Mouse (Mus musculus) macrophage (primary cell): ENCODE measurements around the gene Mrpl38. TPM values are rescaled to one million over a fixed set of nuclear protein-coding genes. Genes with fewer than 3 reads are reported as not detected.
"Not testable (repeated sequence)": the region's sequence is repeated elsewhere in the genome, so short reads cannot be mapped to it uniquely, and the experiment has no call there.

Source experiments
- H3K27ac ChIP-seq: fragments of 350-480 bp; formaldehyde crosslinking; 2 replicates; pipeline ENCODE4 v1.9.0; 2021
- H3K36me3 ChIP-seq: fragments of 350-480 bp; formaldehyde crosslinking; 2 replicates; pipeline ENCODE4 v1.9.0; 2021; ENCODE audit errors: inconsistent target
- H3K4me3 ChIP-seq: fragments of 350-480 bp; formaldehyde crosslinking; 2 replicates; pipeline ENCODE4 v1.9.0; 2021; ENCODE audit errors: inconsistent target
- H3K79me2 ChIP-seq: fragments of 350-480 bp; formaldehyde crosslinking; 2 replicates; pipeline ENCODE4 v1.9.0; 2021; ENCODE audit errors: inconsistent target
- WGBS: methylation state at CpG from one replicate; pipeline ENCODE4 v1.1.7; 2026; ENCODE audit warnings: inconsistent platforms; ENCODE audit not compliant: missing documents; 5-methylcytosine and 5-hydroxymethylcytosine counted together
- polyA plus RNA-seq: library from polyadenylated mRNA; stranded (reverse); fragments of 250-400 nt; gene quantifications from 3 replicates; pipeline ENCODE4 v1.2.4, GENCODE M21; 2018; ENCODE audit warnings: inconsistent platforms

Gene Mrpl38
- polyA plus RNA-seq, 1 experiment from 2014 or later = 13.6 TPM

DNA sequence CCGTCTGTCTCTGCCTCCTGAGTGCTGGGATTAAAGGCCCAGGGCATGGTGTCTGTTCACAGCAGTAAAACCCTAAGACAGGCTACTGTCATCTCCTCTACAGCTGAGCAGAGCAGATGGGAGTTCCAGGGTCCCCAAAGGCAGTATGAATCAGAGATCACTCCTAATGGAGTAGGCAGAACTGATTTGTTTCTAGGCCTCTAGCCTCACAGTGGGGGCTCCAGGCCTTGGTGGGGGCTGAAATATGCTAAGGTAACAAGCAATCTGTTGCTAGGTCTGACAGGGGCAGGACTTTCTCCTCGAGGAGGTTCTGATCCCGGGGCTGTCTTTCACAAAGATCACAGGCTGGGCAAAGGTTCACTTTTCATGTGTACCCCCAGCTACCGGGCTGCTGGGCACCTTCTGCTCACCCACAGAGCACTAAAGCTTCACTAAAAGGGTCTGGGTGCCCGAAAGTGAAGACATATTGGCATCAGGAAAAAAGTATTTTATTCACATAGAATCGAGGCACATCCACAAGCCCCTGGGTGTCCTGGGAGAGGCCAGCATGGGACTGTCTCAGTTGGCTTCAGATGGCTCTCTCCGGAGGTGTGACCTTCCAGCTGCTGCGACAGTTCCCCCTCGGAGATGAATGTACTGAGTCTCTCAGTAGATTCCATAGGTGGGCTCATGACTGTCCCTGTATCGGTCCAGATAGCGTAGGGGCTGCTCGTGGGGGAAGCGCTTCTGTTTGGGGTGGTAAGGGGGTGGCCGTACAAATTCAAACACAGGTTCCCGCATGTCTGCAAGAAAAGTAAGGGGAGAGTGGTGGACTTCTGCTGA is 7.1 kb downstream of the Mrpl38 start:
- Histone ChIP-seq H3K27ac (peak overlapping the region; percentile 89), H3K4me3 (peak overlapping the region; percentile 54), H3K36me3 (peaks cover 21% of the 10 kb centered on the region), H3K79me2 (peaks cover 18% of the 10 kb centered on the region)
- 84% methylated on average over 15 of the region's 15 CpGs for WGBS

DNA sequence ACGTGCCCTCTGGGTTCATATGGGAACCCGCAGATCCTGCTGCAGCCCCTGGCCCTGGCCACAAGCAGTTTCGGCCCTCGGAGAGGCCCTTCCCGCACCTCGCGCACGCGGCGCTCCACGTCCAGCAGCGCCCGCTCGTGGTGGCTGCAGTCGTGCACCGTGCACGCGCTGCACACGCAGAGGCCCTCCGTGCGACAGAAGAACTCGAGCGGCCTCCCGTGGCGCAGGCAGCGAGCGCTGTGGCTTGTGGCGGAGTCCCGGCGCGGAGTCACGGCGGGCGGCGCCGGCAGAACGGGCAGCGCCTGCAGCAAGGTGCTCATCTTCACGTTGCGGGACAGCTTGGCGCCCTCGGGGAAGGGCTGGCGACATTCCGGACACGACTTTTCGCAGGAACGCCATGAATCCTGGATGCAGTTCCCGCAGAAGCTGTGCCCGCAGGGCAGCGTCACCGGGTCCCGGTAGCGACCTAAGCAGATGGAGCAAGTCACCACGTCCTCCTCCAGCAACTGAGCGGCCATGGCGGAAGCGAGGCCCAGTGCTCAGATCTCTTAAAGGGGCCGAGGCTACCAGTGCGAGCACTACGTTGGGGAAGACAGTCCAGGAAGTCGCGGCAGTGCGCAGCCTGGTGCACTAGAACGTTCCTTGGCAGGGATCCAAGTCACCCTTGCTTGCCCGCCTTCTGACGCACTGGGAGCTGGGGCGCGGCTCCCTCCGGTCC is 8.0 kb downstream of the Mrpl38 start, which contains the start of gene Trim65:
Gene Trim65 (minus strand): TSS at position 641 of the 718 bp plus-strand sequence.
- peak within 1 kb of the TSS; percentile 89 for H3K27ac ChIP-seq
- H3K36me3 ChIP-seq = peaks cover 30% of the 10 kb centered on the region
- H3K4me3 ChIP-seq = peak within 1 kb of the TSS; percentile 54
- peaks cover 18% of the 10 kb centered on the region for H3K79me2 ChIP-seq
- WGBS = 1% methylated on average over 68 of the region's 69 CpGs

DNA sequence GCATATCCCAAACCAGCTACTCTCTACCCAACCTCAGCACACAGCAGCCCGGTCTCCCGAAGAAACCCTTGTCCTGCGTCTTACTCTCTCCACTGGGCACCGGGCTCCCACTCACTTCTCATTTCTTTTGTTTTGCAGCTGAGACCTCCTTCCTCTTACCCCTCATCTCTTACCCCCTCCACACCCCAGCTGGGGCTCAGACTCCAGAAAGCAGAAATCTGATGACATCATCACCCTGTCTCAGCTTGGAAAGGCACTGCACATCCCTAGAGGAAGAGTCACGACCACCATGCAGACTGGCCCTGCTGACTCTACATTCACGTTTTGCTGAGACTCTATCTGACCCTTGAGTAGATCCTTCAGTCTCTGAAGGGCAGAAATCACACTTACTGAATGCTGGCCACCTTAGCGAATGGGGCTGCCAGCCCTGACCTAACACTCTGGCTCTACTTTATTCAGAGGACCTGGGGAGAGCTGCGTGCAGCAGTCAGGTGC is 8.6 kb downstream of the Mrpl38 start:
- H3K27ac ChIP-seq = peak overlapping the region; percentile 79
- WGBS = 0% methylated on average over 7 of the region's 8 CpGs
- peak overlapping the region; percentile 34 for H3K4me3 ChIP-seq
- peaks cover 37% of the 10 kb centered on the region for H3K36me3 ChIP-seq
- H3K79me2 ChIP-seq = peaks cover 18% of the 10 kb centered on the region

DNA sequence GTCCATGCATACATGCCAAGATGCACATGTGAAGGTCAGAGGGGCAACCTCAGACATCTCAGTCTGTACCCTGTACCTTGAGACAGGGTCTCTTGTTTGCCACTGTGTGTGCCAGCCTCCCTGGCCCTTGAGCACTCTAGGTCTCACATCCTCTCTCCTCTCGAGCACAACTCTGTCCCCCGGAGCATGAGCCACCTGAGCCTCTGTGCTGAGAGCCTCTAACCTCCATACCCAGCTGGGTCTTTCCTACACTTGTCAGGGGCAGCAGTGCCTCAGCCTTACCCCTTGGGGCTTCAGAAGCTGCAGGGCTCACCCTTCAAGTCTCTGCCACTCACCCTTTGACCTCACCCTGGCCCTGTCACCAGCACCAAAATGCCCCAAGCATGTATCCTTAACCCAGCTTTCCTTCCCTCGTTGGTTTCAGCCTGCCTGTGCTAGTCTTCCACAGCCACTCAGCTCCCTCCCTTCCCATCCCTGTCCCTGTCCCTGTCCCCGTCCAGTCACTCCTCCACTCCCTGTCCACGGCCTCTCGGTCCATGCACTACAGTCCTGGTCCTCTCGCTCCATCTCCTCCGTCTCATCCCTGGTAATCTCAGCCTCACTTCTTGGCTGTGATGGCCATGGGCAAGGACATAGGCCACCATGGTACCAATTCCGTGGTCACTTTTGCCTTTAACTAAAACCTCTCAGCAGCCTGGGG is 9.4 kb downstream of the Mrpl38 start:
- Histone ChIP-seq H3K36me3 (peaks cover 45% of the 10 kb centered on the region), H3K79me2 (peaks cover 18% of the 10 kb centered on the region), H3K4me3 (peak overlapping the region; percentile 34), H3K27ac (peak overlapping the region; percentile 79)
- 77% methylated on average over 9 of the region's 9 CpGs for WGBS

DNA sequence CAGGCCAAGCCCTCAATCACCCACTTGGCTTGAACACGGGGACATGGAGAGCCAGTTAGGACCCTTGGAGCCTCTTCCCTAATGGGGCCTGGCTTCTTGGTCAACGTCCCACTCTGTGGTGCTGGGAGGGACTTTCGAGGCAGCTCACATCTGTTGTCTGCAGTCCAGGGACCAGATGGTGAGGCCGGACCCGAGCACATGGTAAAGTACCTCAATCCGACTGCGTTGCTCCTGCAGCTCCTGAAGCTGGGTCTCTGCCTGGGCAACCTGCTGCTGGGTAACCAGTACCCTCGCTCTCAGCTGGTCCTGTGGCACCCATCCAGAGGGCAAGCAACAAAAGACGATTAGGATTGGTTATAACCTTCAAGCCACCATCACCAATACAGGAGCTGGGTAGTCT is 10.7 kb downstream of the Mrpl38 start:
- 90% methylated on average over 9 of the region's 9 CpGs for WGBS
- peaks cover 18% of the 10 kb centered on the region for H3K79me2 ChIP-seq
- H3K36me3 ChIP-seq = peaks cover 57% of the 10 kb centered on the region
- H3K27ac ChIP-seq = no peak overlapping the region
- H3K4me3 ChIP-seq = no peak overlapping the region

DNA sequence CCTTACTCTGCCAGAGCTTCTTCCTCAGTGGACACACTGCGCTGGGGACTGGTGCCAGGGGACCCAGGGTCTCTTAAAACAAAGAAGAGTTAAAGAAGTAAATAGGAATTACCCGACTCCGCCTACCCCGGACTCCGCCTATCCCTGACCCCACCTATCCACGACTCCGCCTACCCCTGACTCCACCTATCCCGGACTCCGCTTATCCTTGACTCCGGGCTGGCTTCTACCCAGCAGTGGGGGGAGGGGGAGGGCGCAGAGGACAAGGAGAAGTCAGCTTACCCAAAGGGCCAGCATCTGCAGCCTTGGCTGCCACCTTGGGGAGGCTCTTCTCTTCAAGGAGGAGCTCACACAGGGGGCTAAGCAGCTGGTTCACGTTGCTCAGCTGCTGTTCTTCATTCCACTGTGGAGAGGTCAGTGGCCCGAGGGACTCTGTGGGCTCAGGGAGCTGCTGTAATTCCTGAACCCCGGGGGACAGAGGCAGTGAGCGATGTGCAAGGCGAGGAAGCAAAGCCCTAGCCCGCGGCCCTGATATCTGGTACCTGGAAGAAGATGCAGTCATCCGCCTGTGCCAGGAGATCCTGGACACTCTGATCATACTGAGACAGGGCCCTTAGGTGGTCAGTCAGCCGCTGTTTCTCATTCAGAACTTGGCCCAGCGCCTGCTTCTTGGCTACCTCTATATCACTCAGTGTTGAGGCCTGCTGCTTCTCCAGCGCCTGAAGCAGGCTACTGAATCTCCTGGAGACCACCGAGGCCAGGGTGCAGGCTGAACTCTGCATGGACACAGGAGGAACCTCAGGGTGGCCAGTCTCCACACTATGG is 11.3 kb downstream of the Mrpl38 start, which contains the start of gene Trim47:
Gene Trim47 (minus strand): TSS at position 55 of the 825 bp plus-strand sequence.
- H3K79me2 ChIP-seq = peaks cover 18% of the 10 kb centered on the region
- WGBS = 79% methylated on average over 23 of the region's 23 CpGs
- H3K4me3 ChIP-seq = no peak within 1 kb of the TSS
- peaks cover 63% of the 10 kb centered on the region for H3K36me3 ChIP-seq
- H3K27ac ChIP-seq = no peak within 1 kb of the TSS

DNA sequence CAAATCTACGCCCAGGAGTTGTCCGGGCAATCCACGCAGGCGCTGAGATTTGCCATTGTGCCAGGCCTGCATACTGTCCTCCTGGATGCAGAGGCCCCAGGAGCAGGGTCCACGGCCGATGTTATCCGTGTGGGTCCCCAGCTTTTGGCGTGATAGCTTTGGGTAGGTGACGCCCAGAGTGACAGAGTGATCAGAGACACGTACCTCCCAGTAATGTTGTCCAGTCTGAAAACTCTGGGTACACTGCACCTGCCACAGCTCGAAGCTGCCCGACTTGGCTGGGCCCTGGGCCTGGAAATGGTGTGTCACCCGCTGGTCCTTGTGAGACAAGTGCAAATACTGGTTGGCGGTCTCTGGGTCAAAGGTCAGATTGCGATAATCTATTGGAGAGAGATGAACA is 12.4 kb downstream of the Mrpl38 start:
- WGBS = 98% methylated on average over 15 of the region's 15 CpGs
- peaks cover 18% of the 10 kb centered on the region for H3K79me2 ChIP-seq
- no peak overlapping the region for H3K27ac ChIP-seq
- H3K36me3 ChIP-seq = peaks cover 68% of the 10 kb centered on the region
- no peak overlapping the region for H3K4me3 ChIP-seq

DNA sequence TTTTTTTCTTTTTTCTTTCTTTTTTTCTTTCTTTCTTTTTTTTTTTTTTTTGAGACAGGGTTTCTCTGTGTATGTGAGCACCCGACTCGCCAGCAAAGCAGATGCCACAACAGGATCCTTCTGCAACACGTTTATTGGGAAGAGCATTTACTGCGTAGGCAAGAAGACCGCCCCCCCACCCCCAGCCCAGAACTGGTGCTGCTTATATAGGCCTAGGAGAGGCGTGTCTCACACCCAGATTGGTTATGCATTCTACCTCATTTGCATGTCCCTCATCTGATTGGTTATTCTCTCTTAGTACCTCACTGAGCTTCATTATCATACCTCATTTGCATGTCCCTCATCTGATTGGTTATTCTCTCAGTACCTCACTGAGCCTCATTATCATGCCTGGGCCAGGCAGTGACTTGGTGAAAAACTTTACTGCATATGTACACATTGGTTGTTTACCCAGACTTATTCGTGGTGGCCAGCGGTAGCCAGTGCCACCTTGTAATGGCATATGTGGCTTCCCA is 16.9 kb downstream of the Mrpl38 start:
- H3K4me3 ChIP-seq, H3K27ac ChIP-seq, H3K79me2 ChIP-seq: not testable (repeated sequence)
- peaks cover 60% of the 10 kb centered on the region for H3K36me3 ChIP-seq
- WGBS = 95% methylated on average over 8 of the region's 8 CpGs

DNA sequence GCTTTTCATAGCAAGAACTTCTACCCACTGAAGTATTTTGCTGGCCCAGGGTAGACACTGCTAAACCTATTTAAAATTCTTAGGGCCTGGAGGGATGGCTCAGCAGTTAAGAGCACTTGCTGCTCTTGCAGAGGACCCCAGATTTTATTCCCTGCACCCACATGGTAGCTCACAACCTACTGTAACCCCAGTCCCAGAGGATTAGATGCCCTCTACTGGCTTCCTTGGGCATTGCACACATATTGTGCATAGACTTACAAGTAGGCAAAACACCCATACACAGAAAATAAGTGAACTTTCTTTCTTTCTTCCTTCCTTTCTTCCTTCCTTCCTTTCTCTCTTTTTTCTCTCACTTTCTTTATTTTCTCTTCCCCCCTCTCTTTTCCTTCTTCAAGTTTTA is 20.8 kb downstream of the Mrpl38 start:
- peaks cover 20% of the 10 kb centered on the region for H3K36me3 ChIP-seq
- H3K79me2 ChIP-seq = no peaks in the 10 kb centered on the region
- H3K27ac ChIP-seq = no peak overlapping the region
- no peak overlapping the region for H3K4me3 ChIP-seq

DNA sequence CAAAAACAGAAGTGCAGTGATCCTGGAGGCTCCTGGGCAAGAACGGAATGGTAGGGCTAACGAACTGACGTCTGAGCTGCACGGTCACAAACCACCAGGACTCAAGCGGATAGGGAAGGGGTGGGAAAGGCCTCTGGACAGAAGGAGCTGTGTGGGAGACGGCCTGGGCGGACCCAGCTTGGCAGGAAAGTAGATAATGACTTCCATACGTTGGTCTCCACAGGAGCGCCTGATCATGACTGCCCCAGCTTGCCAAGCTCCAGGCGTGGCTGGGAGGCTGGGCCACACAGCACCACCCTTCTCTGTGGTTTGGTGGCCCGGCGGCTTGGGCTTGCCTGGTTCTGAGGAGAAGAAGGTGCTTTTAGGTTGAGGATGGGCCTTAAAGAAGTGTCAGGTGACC is 21.4 kb downstream of the Mrpl38 start:
- Histone ChIP-seq H3K36me3 (peaks cover 14% of the 10 kb centered on the region; the same call in 1 of the 2 replicates), H3K79me2 (no peaks in the 10 kb centered on the region), H3K27ac (no peak overlapping the region), H3K4me3 (no peak overlapping the region)
- WGBS = 92% methylated on average over 12 of the region's 12 CpGs

DNA sequence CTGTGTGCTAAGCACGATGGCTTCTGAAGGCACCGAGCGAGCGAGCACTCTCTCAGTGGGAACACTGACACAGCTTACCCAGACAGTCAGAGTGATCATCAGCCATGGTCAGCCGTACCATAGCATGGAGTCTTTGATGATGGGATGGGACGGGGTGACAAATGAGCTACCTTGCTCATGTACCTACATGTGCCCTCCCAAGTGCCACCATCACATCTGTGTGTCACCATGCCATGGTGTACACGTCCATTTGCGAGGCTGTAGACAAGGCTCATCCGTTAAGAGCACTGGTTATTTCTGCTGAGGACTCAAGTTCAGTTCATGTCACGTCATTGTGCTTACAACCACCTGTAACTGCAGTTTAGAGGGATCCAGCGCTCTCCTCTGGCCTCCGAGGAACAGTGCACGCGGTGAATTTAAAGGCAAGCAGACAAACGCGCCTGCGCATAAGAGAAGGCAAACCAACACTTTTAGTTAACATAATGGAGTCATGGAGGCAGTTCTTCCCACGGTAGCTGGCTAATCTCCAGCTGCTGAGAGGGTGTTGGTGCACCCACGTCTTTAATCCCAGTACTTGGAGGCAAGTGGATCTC is 27.0 kb downstream of the Mrpl38 start:
- peaks cover 5% of the 10 kb centered on the region; the same call in 1 of the 2 replicates for H3K36me3 ChIP-seq
- peak overlapping the region; percentile 97; the same call in 1 of the 2 replicates for H3K27ac ChIP-seq
- peaks cover 26% of the 10 kb centered on the region for H3K79me2 ChIP-seq
- 97% methylated on average over 19 of the region's 19 CpGs for WGBS
- no peak overlapping the region for H3K4me3 ChIP-seq

DNA sequence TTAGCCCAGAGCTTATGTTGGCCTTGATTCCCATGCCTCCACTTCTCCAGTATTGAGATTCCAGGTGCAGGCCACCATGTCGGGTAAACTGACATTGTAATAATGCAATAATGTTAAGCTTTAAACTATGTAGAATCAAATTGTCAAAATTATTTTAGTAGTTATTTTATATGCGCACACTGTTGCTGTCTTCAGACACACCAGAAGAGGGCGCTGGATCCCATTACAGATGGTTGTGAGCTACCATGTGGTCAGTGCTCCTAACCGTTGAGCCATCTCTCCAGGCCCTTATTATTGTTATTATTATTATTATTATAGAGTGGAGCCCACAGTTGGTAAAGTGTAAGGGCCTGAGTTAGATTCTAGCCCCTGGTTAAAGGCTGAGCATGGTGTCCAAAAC is 27.6 kb downstream of the Mrpl38 start:
- Histone ChIP-seq H3K79me2 (peaks cover 26% of the 10 kb centered on the region), H3K27ac (peak overlapping the region; percentile 97), H3K36me3 (peaks cover 11% of the 10 kb centered on the region; the same call in 1 of the 2 replicates), H3K4me3 (peak overlapping the region; percentile 48; the same call in 1 of the 2 replicates)
- 91% methylated on average over 4 of the region's 4 CpGs for WGBS

DNA sequence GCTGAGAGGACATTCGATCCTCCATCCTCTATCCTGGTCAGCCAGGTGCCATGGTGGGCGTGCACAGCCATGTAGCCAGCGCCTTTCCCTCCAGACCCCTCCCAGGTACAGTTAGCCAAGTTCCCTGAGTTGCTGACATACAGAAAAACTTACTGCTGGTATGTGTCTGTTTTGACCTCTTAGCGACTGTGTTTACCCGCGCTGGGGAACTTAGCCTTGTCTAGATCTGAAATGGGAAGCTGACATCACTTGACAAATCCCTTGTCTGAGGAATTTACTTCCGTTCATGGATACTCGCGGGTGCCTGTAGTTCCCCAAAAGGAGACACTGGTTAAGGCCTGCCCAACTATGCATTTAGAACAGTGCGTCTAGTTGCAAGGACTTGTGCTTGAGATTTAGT is 28.1 kb downstream of the Mrpl38 start:
- H3K36me3 ChIP-seq = peaks cover 16% of the 10 kb centered on the region; the same call in 1 of the 2 replicates
- peaks cover 26% of the 10 kb centered on the region for H3K79me2 ChIP-seq
- WGBS = 3% methylated on average over 10 of the region's 10 CpGs
- peak overlapping the region; percentile 97 for H3K27ac ChIP-seq
- H3K4me3 ChIP-seq = peak overlapping the region; percentile 48
